Mouse (Mus musculus) heart, adult 18-20 months (tissue): ENCODE results near the gene Ube2h. TPM values are rescaled to one million over a fixed set of nuclear protein-coding genes. Genes with fewer than 3 reads are reported as not detected.

Experiments used
- DNase-seq, 2 experiments: peaks; one replicate each; pipeline ENCODE4 v3.0.0; 2021 to 2022; ENCODE audit warnings: mixed read lengths in 1 of 2
- total RNA-seq, 2 experiments: library from RNA; stranded (reverse); gene quantifications; 2 replicates each; pipeline ENCODE4 v1.2.3; 2021

Gene Ube2h
- total RNA-seq, 2 experiments from 2014 or later, result 56.8 to 63.6 TPM

GRCm38 (mm10) chr6:30299683-30300082 lies 4.7 kb downstream of the Ube2h start:
- DNase-seq, result no peak

- DNase-seq, result no peak
Observed at GRCm38 (mm10) chr6:30299116-30299515, 5.2 kb downstream of the Ube2h start.

GRCm38 (mm10) chr6:30292579-30292978 lies 11.8 kb downstream of the Ube2h start:
- DNase-seq, result no peak

- peak in 1 of 2 experiments; percentile 45 for DNase-seq
Observed at GRCm38 (mm10) chr6:30287958-30288357, 16.4 kb downstream of the Ube2h start.

GRCm38 (mm10) chr6:30286642-30287041 lies 17.7 kb downstream of the Ube2h start:
- no peak for DNase-seq

- DNase-seq, result no peak
Observed at GRCm38 (mm10) chr6:30284177-30284576, 20.2 kb downstream of the Ube2h start.

GRCm38 (mm10) chr6:30282361-30282760 lies 22.0 kb downstream of the Ube2h start:
- no peak for DNase-seq

GRCm38 (mm10) chr6:30278374-30278773 lies 26.0 kb downstream of the Ube2h start:
- no peak for DNase-seq

- no peak for DNase-seq
Observed at GRCm38 (mm10) chr6:30276882-30277281, 27.5 kb downstream of the Ube2h start.

- DNase-seq, result peak in 1 of 2 experiments; percentile 60
Observed at GRCm38 (mm10) chr6:30276375-30276774, 28.0 kb downstream of the Ube2h start.

- no peak for DNase-seq
Observed at GRCm38 (mm10) chr6:30275159-30275847, 29.0 kb downstream of the Ube2h start.

GRCm38 (mm10) chr6:30272911-30273310 lies 31.4 kb downstream of the Ube2h start:
- DNase-seq, result no peak

- no peak for DNase-seq
Observed at GRCm38 (mm10) chr6:30272338-30272905, 31.9 kb downstream of the Ube2h start.

- no peak for DNase-seq
Observed at GRCm38 (mm10) chr6:30269846-30270245, 34.5 kb downstream of the Ube2h start.

- DNase-seq, result no peak
Observed at GRCm38 (mm10) chr6:30267486-30267885, 36.9 kb downstream of the Ube2h start.

GRCm38 (mm10) chr6:30265402-30265801 lies 38.9 kb downstream of the Ube2h start:
- no peak for DNase-seq

GRCm38 (mm10) chr6:30263053-30263452 lies 41.3 kb downstream of the Ube2h start:
- DNase-seq, result no peak

- DNase-seq, result no peak
Observed at GRCm38 (mm10) chr6:30259271-30259670, 45.1 kb downstream of the Ube2h start.

GRCm38 (mm10) chr6:30257962-30258361 lies 46.4 kb downstream of the Ube2h start:
- no peak for DNase-seq

GRCm38 (mm10) chr6:30255846-30256245 lies 48.5 kb downstream of the Ube2h start:
- DNase-seq, result no peak

- no peak for DNase-seq
Observed at GRCm38 (mm10) chr6:30252271-30253010, 51.9 kb downstream of the Ube2h start.

GRCm38 (mm10) chr6:30248708-30249107 lies 55.6 kb downstream of the Ube2h start:
- peak; percentile 40 to 43 for DNase-seq

GRCm38 (mm10) chr6:30245940-30246339 lies 58.4 kb downstream of the Ube2h start:
- DNase-seq, result no peak
